Mouse (Mus musculus): ENCODE results near the gene Ephb2.

The Ephb2 gene

GRCm38 (mm10) chr4:136734210-136734803 is 101.5 kb downstream of the Ephb2 start:
- DNase-seq (ENCODE audit: inconsistent age in 2 of 2, low spot score in 1 of 2): no peak

- DNase-seq (ENCODE audit: inconsistent age in 2 of 2, low spot score in 1 of 2): no peak
Observed at GRCm38 (mm10) chr4:136733217-136733865, 102.4 kb downstream of the Ephb2 start.

GRCm38 (mm10) chr4:136732536-136733121 is 103.2 kb downstream of the Ephb2 start:
- no peak for DNase-seq (ENCODE audit: inconsistent age in 2 of 2, low spot score in 1 of 2)

GRCm38 (mm10) chr4:136731761-136732160 is 104.0 kb downstream of the Ephb2 start:
- DNase-seq (ENCODE audit: inconsistent age in 2 of 2, low spot score in 1 of 2): no peak

- DNase-seq (ENCODE audit: inconsistent age in 2 of 2, low spot score in 1 of 2): no peak
Observed at GRCm38 (mm10) chr4:136731008-136731609, 104.7 kb downstream of the Ephb2 start.

GRCm38 (mm10) chr4:136730501-136730900 is 105.3 kb downstream of the Ephb2 start:
- no peak for DNase-seq (ENCODE audit: inconsistent age in 2 of 2, low spot score in 1 of 2)

GRCm38 (mm10) chr4:136729574-136729973 is 106.2 kb downstream of the Ephb2 start:
- no peak for DNase-seq (ENCODE audit: inconsistent age in 2 of 2, low spot score in 1 of 2)

GRCm38 (mm10) chr4:136726941-136727340 is 108.8 kb downstream of the Ephb2 start:
- no peak for DNase-seq (ENCODE audit: inconsistent age in 2 of 2, low spot score in 1 of 2)

GRCm38 (mm10) chr4:136724731-136725130 is 111.1 kb downstream of the Ephb2 start:
- DNase-seq (ENCODE audit: inconsistent age in 2 of 2, low spot score in 1 of 2): no peak

- DNase-seq (ENCODE audit: inconsistent age in 2 of 2, low spot score in 1 of 2): peak; percentile 69 to 78
Observed at GRCm38 (mm10) chr4:136722361-136723082, 113.3 kb downstream of the Ephb2 start.

GRCm38 (mm10) chr4:136721937-136722336 is 113.9 kb downstream of the Ephb2 start:
- DNase-seq (ENCODE audit: inconsistent age in 2 of 2, low spot score in 1 of 2): peak in 1 of 2 experiments; percentile 55

- DNase-seq (ENCODE audit: inconsistent age in 2 of 2, low spot score in 1 of 2): no peak
Observed at GRCm38 (mm10) chr4:136720025-136720424, 115.8 kb downstream of the Ephb2 start.

GRCm38 (mm10) chr4:136718193-136718986 is 117.4 kb downstream of the Ephb2 start:
- DNase-seq (ENCODE audit: inconsistent age in 2 of 2, low spot score in 1 of 2): peak; percentile 51 to 57

GRCm38 (mm10) chr4:136716561-136716972 is 119.2 kb downstream of the Ephb2 start:
- DNase-seq (ENCODE audit: inconsistent age in 2 of 2, low spot score in 1 of 2): no peak

GRCm38 (mm10) chr4:136714530-136714929 is 121.3 kb downstream of the Ephb2 start:
- DNase-seq (ENCODE audit: inconsistent age in 2 of 2, low spot score in 1 of 2): no peak

- no peak for DNase-seq (ENCODE audit: inconsistent age in 2 of 2, low spot score in 1 of 2)
Observed at GRCm38 (mm10) chr4:136713889-136714288, 121.9 kb downstream of the Ephb2 start.

GRCm38 (mm10) chr4:136713431-136713830 is 122.4 kb downstream of the Ephb2 start:
- DNase-seq (ENCODE audit: inconsistent age in 2 of 2, low spot score in 1 of 2): no peak

- DNase-seq (ENCODE audit: inconsistent age in 2 of 2, low spot score in 1 of 2): no peak
Observed at GRCm38 (mm10) chr4:136711985-136712768, 123.6 kb downstream of the Ephb2 start.

GRCm38 (mm10) chr4:136710345-136710744 is 125.4 kb downstream of the Ephb2 start:
- no peak for DNase-seq (ENCODE audit: inconsistent age in 2 of 2, low spot score in 1 of 2)

GRCm38 (mm10) chr4:136708956-136709355 is 126.8 kb downstream of the Ephb2 start:
- peak; percentile 66 to 84 for DNase-seq (ENCODE audit: inconsistent age in 2 of 2, low spot score in 1 of 2)
